Mouse (Mus musculus): ENCODE measurements at regions not wholly inside any gene's neighbourhood (a gene's known extent, or its start where the extent isn't known, plus 50 kb on each side); places are given as distances from the start of the nearest gene placed in this dataset.

DNA sequence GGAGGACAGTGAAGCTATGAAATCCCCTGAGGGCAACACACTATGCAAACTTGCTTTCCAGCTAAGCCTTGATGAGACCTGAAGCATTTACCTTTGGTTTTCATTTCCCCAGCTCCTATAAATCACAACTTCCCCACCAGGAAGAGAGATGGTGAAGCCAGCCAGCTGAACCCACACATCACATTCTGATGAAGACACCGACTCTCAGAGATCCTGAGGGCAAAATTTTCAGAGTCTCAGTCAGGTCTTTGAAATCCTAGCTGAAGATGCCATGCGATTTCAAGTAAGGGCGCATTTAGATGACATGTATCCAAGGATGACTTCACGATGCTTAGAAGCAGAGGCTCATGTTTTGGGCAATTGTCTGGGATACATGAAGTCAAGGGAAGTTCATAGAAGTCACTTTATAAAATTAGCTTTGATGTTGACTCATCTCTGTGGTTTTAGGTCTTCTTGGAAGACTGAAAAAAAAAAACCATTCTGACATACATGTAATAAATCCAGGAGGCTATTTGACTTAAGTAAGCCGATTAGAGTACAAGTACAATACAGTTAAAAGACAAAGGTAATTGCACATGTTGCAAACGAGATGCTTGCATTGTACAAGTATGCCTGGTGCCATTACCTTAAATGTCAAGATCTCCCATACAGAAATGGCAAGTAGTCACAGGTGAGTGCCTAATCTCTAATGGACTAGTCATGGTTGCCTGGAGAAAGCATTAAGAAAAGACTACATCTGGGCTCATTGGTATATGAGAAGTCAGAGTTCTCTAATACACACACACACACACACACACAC lies 391.1 kb upstream of the Prickle1 start:
- no peak for ATAC-seq (replicated peaks; ENCODE audit: insufficient number of reproducible peaks, low FRiP score, low TSS enrichment, low read depth)
- Histone ChIP-seq H3K27ac (replicated peaks; ENCODE audit: low read depth, low read length) (no peak overlapping the region), H3K4me1 (ENCODE audit: control insufficient read depth, insufficient read depth, low read length) (no peaks in the 10 kb centered on the region), H3K27me3 (ENCODE audit: control insufficient read depth, insufficient read depth, low read length) (no peaks in the 10 kb centered on the region), H3K9ac (replicated peaks; ENCODE audit: low read length) (no peak overlapping the region), H3K4me3 (ENCODE audit: low read depth, low read length) (no peak overlapping the region), H3K36me3 (replicated peaks; ENCODE audit: control insufficient read depth, insufficient read depth, low read depth, low read length) (no peaks in the 10 kb centered on the region), H3K4me2 (ENCODE audit: low read depth, low read length) (no peak overlapping the region), H3K9me3 (replicated peaks; ENCODE audit: control insufficient read depth, low read length) (no peaks in the 10 kb centered on the region)
- no peak for DNase-seq (ENCODE audit: low spot score)
- WGBS: 87% methylated on average over 6 of the region's 6 CpGs

DNA sequence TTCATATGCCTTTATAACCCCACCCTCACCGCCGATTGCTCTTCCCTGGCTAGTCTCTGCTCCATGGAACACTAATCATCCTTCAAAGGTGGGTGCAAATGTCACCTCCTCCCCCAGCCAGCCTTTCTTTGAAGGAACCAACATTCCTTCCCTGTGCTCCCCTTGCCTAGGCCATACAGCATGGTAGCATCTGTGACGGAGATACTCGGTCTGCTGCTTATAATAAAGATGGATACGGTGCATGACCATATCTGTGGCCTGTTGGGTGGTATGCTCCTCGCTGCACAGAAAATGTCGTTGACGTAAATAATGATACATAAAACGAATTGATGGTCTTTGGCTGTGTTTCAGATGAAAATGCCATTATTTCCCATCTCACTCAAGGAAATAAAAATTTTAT lies 386.4 kb upstream of the Prickle1 start:
- ATAC-seq (replicated peaks; ENCODE audit: insufficient number of reproducible peaks, low FRiP score, low TSS enrichment, low read depth) (no peak), DNase-seq (ENCODE audit: low spot score) (no peak)
- H3K9me3 ChIP-seq (replicated peaks; ENCODE audit: control insufficient read depth, low read length): no peaks in the 10 kb centered on the region
- no peaks in the 10 kb centered on the region for H3K36me3 ChIP-seq (replicated peaks; ENCODE audit: control insufficient read depth, insufficient read depth, low read depth, low read length)
- no peak overlapping the region for H3K27ac ChIP-seq (replicated peaks; ENCODE audit: low read depth, low read length)
- no peak overlapping the region for H3K9ac ChIP-seq (replicated peaks; ENCODE audit: low read length)
- H3K27me3 ChIP-seq (ENCODE audit: control insufficient read depth, insufficient read depth, low read length): no peaks in the 10 kb centered on the region
- no peak overlapping the region for H3K4me3 ChIP-seq (ENCODE audit: low read depth, low read length)
- no peaks in the 10 kb centered on the region for H3K4me1 ChIP-seq (ENCODE audit: control insufficient read depth, insufficient read depth, low read length)
- no peak overlapping the region for H3K4me2 ChIP-seq (ENCODE audit: low read depth, low read length)
- WGBS: 88% methylated on average over 9 of the region's 9 CpGs

DNA sequence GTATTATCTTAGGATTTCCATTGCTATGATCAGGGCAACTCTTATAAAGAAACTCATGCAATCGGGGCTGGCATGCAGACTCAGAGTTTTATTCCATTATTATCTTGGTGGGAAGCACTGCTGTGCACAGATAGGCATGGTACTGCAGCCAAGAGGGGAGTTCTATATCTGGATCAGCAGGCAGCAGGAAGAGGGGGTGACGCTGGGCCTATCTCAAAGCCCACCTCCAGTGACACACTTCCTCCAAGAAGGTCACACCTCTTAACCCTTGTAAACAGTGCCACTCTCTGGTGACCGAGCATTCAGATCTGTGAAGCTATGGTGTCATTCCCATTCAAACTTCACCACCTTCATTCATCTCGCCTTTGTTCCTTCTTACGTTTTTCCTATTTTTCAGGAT lies 381.8 kb upstream of the Prickle1 start:
- Histone ChIP-seq H3K4me1 (ENCODE audit: control insufficient read depth, insufficient read depth, low read length) (no peaks in the 10 kb centered on the region), H3K4me2 (ENCODE audit: low read depth, low read length) (no peak overlapping the region), H3K27ac (replicated peaks; ENCODE audit: low read depth, low read length) (no peak overlapping the region), H3K4me3 (ENCODE audit: low read depth, low read length) (no peak overlapping the region), H3K27me3 (ENCODE audit: control insufficient read depth, insufficient read depth, low read length) (no peaks in the 10 kb centered on the region), H3K36me3 (replicated peaks; ENCODE audit: control insufficient read depth, insufficient read depth, low read depth, low read length) (no peaks in the 10 kb centered on the region), H3K9ac (replicated peaks; ENCODE audit: low read length) (no peak overlapping the region), H3K9me3 (replicated peaks; ENCODE audit: control insufficient read depth, low read length) (no peaks in the 10 kb centered on the region)
- DNase-seq (ENCODE audit: low spot score) (no peak), ATAC-seq (replicated peaks; ENCODE audit: insufficient number of reproducible peaks, low FRiP score, low TSS enrichment, low read depth) (no peak)
- 67% methylated on average over 5 of the region's 5 CpGs for WGBS

DNA sequence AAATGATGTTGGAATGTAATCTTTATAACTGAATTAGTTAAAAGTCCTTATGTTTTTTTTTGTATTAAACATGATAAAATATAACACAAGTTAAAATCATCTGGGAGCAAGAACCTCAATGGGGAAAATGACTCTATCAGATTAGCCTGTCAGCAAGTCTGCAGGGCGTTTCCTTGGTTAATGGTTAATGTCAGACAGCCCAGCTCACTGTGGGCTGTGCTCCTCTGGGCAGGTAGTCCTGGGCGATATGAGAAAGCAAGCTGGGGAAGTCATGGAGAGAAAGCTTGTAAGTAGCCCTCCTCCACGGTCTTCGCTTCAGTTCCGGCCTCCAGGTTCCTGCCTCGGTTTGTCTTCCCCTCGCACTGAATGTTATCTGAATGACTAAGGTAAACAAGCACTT lies 379.0 kb upstream of the Prickle1 start:
- no peaks in the 10 kb centered on the region for H3K4me1 ChIP-seq (ENCODE audit: control insufficient read depth, insufficient read depth, low read length)
- H3K27me3 ChIP-seq (ENCODE audit: control insufficient read depth, insufficient read depth, low read length): no peaks in the 10 kb centered on the region
- H3K36me3 ChIP-seq (replicated peaks; ENCODE audit: control insufficient read depth, insufficient read depth, low read depth, low read length): no peaks in the 10 kb centered on the region
- WGBS: 63% methylated on average over 7 of the region's 7 CpGs
- no peak overlapping the region for H3K4me2 ChIP-seq (ENCODE audit: low read depth, low read length)
- H3K4me3 ChIP-seq (ENCODE audit: low read depth, low read length): no peak overlapping the region
- ATAC-seq (replicated peaks; ENCODE audit: insufficient number of reproducible peaks, low FRiP score, low TSS enrichment, low read depth): no peak
- no peaks in the 10 kb centered on the region for H3K9me3 ChIP-seq (replicated peaks; ENCODE audit: control insufficient read depth, low read length)
- H3K27ac ChIP-seq (replicated peaks; ENCODE audit: low read depth, low read length): no peak overlapping the region
- DNase-seq (ENCODE audit: low spot score): no peak
- H3K9ac ChIP-seq (replicated peaks; ENCODE audit: low read length): no peak overlapping the region

DNA sequence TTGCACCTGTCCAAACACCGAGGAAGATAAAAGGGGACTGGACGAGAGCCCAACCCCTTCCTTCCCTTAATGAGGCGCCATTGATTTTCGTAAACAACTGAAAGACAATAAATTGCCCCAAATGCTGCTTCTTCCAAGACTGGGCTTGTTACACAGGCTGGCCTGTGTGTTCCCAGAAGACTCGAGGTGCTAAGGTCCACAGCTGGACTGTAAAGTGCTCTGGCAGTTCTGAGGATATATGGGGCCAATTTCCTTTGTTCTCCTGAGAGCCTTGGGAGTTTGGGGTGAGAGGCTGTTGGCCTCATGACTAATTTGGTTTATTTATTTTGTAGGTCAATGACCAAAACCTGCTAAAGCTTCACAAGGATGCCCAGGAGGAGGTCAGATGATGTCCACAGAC lies 377.3 kb upstream of the Prickle1 start:
- Histone ChIP-seq H3K36me3 (replicated peaks; ENCODE audit: control insufficient read depth, insufficient read depth, low read depth, low read length) (no peaks in the 10 kb centered on the region), H3K27ac (replicated peaks; ENCODE audit: low read depth, low read length) (no peak overlapping the region), H3K4me2 (ENCODE audit: low read depth, low read length) (no peak overlapping the region), H3K9ac (replicated peaks; ENCODE audit: low read length) (no peak overlapping the region), H3K4me1 (ENCODE audit: control insufficient read depth, insufficient read depth, low read length) (no peaks in the 10 kb centered on the region), H3K27me3 (ENCODE audit: control insufficient read depth, insufficient read depth, low read length) (no peaks in the 10 kb centered on the region), H3K4me3 (ENCODE audit: low read depth, low read length) (no peak overlapping the region), H3K9me3 (replicated peaks; ENCODE audit: control insufficient read depth, low read length) (no peaks in the 10 kb centered on the region)
- DNase-seq (ENCODE audit: low spot score): no peak
- ATAC-seq (replicated peaks; ENCODE audit: insufficient number of reproducible peaks, low FRiP score, low TSS enrichment, low read depth): no peak
- WGBS: 69% methylated on average over 5 of the region's 5 CpGs

DNA sequence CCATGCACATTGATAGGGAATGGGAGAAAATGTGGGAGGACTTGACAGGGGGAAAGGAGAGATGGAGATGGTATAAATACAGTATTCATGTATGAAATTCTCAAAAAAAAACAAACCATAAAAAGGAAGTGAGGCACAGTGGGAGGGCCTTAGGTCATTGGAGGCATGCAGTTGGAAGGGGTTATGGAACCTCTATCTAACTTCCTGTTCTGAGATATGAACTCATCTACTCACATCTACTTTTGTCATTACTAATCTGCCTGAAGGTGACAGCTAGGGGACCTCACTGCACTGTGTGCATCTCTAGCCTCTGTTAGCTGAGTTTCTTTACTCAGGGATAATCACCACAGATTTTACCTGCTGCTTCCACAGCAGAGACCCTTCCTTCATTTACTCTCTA lies 366.3 kb upstream of the Prickle1 start:
- no peaks in the 10 kb centered on the region for H3K27me3 ChIP-seq (ENCODE audit: control insufficient read depth, insufficient read depth, low read length)
- ATAC-seq (replicated peaks; ENCODE audit: insufficient number of reproducible peaks, low FRiP score, low TSS enrichment, low read depth) (no peak), DNase-seq (ENCODE audit: low spot score) (no peak)
- H3K4me3 ChIP-seq (ENCODE audit: low read depth, low read length): no peak overlapping the region
- no peaks in the 10 kb centered on the region for H3K36me3 ChIP-seq (replicated peaks; ENCODE audit: control insufficient read depth, insufficient read depth, low read depth, low read length)
- no peak overlapping the region for H3K27ac ChIP-seq (replicated peaks; ENCODE audit: low read depth, low read length)
- no peaks in the 10 kb centered on the region for H3K9me3 ChIP-seq (replicated peaks; ENCODE audit: control insufficient read depth, low read length)
- H3K9ac ChIP-seq (replicated peaks; ENCODE audit: low read length): no peak overlapping the region
- H3K4me1 ChIP-seq (ENCODE audit: control insufficient read depth, insufficient read depth, low read length): no peaks in the 10 kb centered on the region
- H3K4me2 ChIP-seq (ENCODE audit: low read depth, low read length): no peak overlapping the region

DNA sequence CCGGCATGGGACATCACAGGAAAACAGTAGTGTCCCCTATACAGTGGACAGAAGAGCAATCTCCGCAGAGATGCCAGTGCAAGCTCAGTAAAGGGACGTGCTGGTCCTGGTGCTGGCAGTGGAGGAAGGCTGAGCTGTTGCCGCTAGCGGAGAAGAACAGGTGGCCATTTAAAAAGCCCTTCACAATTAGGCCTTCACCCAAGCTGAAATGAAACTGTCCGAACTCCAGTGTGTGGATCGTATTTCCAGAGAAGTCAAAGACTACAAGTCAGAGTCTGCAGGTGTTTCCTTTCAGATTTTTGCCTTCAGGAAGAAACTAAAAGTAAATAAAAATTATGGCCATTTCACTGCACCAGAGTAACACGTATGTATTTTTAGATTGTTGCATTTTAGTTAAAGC lies 364.2 kb upstream of the Prickle1 start:
- H3K4me2 ChIP-seq (ENCODE audit: low read depth, low read length): no peak overlapping the region
- 55% methylated on average over 8 of the region's 8 CpGs for WGBS
- H3K27me3 ChIP-seq (ENCODE audit: control insufficient read depth, insufficient read depth, low read length): no peaks in the 10 kb centered on the region
- no peak overlapping the region for H3K4me3 ChIP-seq (ENCODE audit: low read depth, low read length)
- peak; percentile 55 for DNase-seq (ENCODE audit: low spot score)
- no peaks in the 10 kb centered on the region for H3K4me1 ChIP-seq (ENCODE audit: control insufficient read depth, insufficient read depth, low read length)
- H3K27ac ChIP-seq (replicated peaks; ENCODE audit: low read depth, low read length): no peak overlapping the region
- ATAC-seq (replicated peaks; ENCODE audit: insufficient number of reproducible peaks, low FRiP score, low TSS enrichment, low read depth): no peak
- H3K9ac ChIP-seq (replicated peaks; ENCODE audit: low read length): no peak overlapping the region
- no peaks in the 10 kb centered on the region for H3K9me3 ChIP-seq (replicated peaks; ENCODE audit: control insufficient read depth, low read length)
- no peaks in the 10 kb centered on the region for H3K36me3 ChIP-seq (replicated peaks; ENCODE audit: control insufficient read depth, insufficient read depth, low read depth, low read length)

DNA sequence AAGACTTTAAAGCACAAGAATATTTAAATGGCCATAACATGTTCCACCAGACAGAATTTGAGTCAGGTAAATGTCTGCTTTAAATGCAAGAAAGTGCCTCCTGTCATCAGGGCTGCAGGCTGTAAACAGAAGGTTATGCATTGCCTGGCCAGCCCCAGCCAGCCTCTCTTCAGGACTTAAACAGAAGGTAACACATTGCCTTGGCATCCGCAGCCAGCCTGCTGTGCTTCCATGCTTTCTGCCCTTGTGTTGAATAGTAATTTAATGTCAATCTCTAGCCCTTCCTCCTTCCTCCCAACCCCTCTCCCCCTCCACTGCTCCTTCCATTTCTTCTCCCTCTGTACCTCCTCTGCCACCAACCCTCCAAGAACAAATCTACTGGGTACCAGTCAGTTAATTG lies 362.4 kb upstream of the Prickle1 start:
- WGBS: 78% methylated on average over 1 of the region's 1 CpGs
- H3K4me1 ChIP-seq (ENCODE audit: control insufficient read depth, insufficient read depth, low read length): no peaks in the 10 kb centered on the region
- no peak for DNase-seq (ENCODE audit: low spot score)
- H3K4me3 ChIP-seq (ENCODE audit: low read depth, low read length): no peak overlapping the region
- no peak overlapping the region for H3K9ac ChIP-seq (replicated peaks; ENCODE audit: low read length)
- H3K36me3 ChIP-seq (replicated peaks; ENCODE audit: control insufficient read depth, insufficient read depth, low read depth, low read length): no peaks in the 10 kb centered on the region
- H3K27ac ChIP-seq (replicated peaks; ENCODE audit: low read depth, low read length): no peak overlapping the region
- H3K9me3 ChIP-seq (replicated peaks; ENCODE audit: control insufficient read depth, low read length): no peaks in the 10 kb centered on the region
- no peak overlapping the region for H3K4me2 ChIP-seq (ENCODE audit: low read depth, low read length)
- no peak for ATAC-seq (replicated peaks; ENCODE audit: insufficient number of reproducible peaks, low FRiP score, low TSS enrichment, low read depth)
- no peaks in the 10 kb centered on the region for H3K27me3 ChIP-seq (ENCODE audit: control insufficient read depth, insufficient read depth, low read length)
